Mouse (Mus musculus): ENCODE results near the gene Sfxn2.
A peak's percentile ranks its signal among the peaks of the same experiment; 100 is the strongest.
"Not testable (repeated sequence)": the region's sequence is repeated elsewhere in the genome, so short reads cannot be mapped to it uniquely, and the experiment has no call there.

The Sfxn2 gene

DNA sequence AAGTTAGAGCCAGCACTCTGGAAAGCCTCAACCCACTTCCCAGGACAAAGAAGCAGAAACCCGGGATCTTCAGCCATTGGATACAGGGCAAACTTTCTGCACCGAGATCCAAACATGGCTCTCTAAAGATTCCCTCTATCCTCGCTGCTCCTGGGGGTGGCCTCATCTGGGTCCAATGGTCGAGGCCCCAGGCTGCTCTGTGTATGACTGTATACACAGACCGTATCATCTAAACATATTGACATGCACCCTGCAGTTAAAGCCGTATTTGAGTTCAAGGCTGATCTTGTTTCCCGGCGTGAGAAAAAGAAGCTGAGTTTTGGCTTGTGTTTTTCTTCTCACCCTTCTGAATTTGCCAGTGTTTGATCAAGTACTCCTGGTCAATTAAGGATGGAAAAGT is 30.4 kb upstream of the Sfxn2 start:
- DNase-seq (ENCODE audit: low read depth, low spot score) = no peak

DNA sequence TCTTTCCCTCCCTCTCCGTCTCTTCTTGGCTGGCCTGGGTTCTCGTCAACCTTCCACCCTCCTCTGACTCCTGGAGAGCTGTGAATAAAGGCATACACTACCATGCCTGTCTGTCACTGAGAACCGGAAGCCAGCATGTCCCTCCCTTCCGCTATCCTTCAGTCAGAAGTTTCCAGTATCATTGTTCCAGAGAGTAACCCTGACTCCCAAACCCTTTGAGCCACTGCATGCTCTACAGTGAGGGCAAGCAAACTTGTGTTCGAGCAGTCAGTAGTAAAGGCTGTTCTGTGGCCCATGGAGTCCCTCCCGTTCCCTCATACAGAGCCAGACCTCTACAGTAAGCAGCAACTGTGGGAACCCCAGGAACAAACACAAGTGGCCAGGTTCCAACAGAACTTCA is 25.6 kb upstream of the Sfxn2 start:
- no peak for DNase-seq (ENCODE audit: low read depth, low spot score)

DNA sequence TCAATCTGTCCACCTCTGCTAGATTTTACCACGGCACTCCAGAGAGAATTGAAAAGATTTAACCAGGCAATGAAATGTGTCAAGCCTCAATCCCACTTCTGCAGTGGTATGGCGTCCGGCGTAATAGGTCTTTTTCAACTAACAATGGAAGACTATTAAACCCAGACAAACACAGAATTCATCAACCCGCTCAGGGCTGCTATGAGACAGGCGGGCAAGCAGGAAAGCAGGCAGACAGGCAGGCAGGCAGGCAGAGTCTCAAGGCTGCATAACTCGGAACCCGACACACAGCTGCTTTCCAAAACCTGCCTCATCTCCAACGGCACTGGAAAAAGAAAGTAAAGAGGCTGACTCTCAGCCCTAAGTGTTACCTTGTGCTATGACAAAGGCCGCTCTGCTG is 25.1 kb upstream of the Sfxn2 start:
- no peak for DNase-seq (ENCODE audit: low read depth, low spot score)

DNA sequence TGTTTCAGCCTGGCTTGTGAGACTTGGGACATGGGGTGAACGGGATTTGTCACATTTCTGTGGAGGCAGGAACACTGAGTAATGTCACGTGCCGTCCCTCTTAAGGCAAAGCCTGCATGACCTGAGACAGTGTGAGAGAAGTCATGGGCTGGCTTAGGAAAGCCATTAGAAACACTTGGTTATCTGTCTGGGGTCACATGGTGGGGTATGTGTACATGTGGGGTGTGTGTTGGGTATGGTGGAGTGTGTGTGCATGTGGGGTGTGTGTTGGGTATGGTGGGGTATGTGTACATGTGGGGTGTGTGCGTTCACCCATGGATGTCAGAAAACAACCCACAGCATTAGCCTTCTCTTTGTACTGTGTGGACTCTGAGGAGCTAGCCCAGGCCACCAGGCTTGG is 22.8 kb upstream of the Sfxn2 start:
- DNase-seq (ENCODE audit: low read depth, low spot score) = no peak

DNA sequence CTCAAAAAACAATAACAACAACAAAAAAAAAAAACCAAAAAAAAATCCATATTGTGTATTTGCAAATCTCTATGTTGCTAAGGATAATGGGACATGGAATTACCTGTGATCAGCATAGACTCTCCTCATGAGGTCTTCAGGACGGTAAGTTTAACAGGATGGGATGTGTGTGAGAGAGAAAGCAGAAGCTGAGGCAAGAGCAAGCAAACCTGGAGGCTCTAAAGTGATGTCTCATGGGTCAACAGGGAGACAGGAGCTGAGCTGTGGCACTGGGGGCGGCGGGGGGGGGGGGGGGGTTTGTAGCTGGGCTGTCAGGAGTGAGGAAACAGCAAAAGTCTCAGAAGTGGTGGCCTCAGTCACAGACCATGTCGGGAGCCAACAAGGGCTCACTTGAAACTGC is 20.7 kb upstream of the Sfxn2 start:
- no peak for DNase-seq (ENCODE audit: low read depth, low spot score)

DNA sequence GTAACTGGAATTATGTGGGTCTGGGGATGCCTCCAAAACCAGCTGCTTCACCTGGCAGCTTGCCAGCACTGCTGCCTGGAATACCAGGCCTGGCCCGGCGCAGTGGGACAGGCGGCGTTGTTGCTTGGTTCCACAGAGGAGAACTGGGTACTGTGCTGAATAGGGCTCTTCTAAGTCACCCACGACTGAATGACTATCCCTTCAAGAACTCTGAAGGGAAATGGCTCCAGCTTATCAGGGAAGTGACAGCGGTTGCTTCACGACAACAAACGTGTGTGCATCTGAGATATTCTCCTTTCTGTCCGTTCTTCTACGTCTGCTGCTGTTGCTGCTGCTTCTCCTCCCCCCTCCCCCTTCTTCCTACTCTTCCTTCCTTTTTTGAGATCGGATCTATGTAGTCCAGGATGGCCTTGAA is 19.6 kb upstream of the Sfxn2 start:
- no peak for DNase-seq (ENCODE audit: low read depth, low spot score)

DNA sequence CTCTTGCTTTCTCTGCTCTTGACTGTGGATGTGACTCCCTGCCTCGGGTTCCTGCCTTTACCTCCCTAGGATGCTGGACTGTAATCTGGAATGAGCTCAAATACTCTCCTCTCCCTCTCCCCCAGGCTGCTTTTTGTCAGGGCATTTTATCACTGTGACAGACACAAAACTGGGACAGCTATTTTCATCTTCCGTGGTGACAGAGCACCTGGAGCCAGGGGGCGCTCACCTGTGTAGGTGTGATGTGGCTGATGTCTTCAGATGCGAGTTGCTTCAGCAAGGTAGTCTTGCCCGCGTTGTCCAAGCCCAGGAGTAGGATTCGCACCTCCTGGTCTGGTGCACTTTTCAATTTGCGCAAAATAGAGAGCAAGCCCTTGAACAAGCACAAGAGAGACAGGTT is 15.2 kb upstream of the Sfxn2 start:
- no peak for DNase-seq (ENCODE audit: low read depth, low spot score)

DNA sequence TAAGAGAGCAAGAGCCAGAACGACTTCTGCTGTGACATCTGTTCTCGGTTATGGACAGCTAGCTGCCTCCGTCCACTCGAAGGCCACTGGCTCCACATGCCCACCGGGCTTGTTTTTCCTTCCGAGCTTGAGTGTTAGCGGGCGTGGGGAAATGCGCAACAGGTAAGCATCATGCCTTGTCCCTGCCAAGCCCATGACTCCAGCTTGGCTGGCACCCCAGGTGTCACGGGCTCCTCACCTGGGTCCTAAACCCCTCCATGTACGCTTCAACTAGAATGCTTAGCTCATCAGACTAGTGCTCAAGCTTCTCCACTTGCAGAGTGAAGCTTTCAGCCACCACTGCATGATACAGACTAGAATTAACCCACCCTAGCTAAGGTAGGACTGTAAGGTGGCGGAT is 14.5 kb upstream of the Sfxn2 start:
- DNase-seq (ENCODE audit: low read depth, low spot score) = no peak

DNA sequence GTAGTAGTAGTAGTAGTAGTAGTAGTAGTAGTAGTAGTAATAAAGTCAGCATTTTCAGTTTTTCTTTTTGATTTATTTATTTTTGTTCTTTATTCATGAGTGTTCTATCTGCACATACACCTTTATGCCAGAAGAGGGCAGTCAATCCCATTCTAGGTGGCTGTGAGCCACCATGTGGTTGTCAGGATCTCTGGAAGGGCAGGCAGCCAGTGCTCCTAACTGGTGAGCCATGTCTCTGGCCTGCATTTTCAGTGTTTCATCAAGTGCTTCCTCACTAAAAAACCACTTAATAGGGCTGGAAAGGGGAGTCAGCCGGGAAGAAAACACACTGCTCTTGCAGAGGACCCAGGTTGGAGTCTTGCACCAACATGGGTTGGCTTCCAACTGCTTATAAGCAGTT is 11.0 kb upstream of the Sfxn2 start:
- DNase-seq (ENCODE audit: low read depth, low spot score) = peak; percentile 67

DNA sequence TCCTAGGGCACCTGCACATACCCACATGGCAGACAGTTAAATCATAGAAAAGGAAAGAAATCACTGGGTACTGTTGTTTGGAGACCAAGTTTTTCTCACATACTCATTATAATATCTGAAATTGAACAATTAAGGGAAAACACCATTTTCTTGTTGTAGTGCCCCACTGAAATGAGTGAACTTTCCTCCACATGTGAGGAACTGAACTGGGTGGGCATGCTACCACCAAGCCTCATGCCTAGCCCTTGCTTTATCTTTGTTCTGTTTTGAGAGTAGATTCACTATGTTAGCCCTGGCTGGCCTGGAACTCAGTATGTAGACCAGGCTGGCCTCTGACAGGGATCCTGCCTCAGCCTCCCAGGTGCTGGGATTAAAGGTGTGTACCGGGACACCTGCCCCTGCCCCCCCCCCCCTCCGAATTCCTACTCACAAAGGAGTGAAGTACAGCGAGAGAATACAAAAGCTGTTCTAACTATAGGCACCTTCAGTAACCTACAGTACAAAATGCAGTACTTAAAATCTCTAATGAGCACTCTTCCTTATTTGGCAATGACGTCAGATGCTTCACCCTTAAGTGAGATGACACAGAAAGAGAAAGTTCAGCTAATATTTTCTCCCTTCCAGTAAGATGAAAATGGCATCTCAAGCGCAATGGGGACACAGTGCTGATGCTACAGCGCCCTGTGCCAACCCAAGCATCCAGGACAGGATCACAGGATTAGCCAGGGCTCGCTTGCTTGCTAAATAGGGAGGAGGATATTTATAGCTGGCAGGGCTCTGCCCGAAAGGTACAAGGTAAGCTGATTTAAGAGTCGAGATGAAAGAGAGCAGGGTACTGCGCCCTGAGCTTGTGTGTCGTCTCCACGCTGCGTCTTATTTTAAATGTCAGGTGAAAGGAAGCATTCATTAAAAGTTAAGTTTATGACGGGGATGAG is 10.3 kb upstream of the Sfxn2 start:
- DNase-seq (ENCODE audit: low read depth, low spot score) = no peak

DNA sequence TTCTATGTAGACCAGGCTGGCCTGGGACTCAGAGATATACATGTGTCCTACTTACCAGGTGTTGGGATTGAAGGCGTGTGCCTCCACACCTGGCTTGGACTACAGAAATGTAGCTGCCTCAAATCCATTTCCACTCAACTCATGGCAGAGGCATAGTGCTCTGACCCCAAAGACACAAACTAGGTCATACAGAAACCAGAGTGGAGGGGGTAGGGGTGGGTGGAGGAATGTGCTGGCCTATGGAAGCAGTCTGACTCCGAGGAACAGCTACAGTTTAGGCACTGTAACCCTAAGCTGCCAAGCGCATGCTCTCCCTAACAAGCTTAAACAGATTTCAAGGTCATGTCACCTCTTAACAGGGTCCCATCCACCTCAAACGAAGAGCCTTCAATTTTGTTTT is 9.6 kb upstream of the Sfxn2 start:
- DNase-seq (ENCODE audit: low read depth, low spot score) = no peak

DNA sequence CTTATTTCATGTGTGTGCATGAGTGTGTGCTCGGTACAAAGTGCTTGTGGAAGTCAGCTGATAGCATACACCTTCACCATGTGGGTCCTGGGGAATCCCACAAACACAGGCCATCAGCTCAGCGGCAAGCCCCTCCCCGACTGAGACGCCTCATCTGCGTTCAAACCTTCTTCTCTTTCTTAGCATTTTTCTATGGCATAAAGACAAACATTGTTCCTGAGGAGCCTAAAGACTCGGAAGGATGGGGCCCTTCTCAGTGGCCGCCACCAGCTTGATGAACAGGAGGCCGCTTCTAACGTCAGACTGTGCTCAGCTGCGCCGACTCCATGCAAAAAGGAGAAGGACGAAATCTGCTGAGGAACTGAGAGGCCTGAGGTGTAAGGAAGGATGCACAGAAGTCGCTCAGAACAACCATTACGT is 9.1 kb upstream of the Sfxn2 start:
- DNase-seq (ENCODE audit: low read depth, low spot score) = no peak

DNA sequence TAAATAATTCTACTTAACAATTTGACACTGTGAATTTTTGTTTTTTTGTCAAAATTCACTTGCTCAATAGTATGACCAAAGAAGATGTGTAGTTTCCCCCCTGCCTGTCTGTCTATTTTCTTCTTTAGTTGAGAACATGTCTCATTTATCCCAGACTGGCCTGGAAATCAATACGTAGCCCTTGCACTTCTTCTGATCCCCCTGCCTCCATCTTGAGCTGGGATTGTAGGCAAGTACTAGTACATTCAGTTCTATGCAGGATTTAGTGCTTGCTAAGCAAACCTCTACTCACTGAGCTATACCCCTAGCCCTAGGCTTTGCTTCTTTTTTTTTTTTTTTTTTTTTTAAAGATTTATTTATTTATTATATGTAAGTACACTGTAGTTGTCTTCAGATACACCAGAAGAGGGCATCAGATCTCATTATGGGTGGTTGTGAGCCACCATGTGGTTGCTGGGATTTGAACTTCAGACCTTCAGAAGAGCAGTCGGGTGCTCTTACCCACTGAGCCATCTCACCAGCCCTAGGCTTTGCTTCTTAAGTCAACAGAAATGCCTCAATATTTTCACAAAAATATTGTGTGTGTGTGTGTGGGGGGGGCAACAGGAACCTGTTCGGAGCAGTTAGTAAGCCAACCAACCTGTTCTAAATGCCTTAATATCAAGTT is 1.8 kb upstream of the Sfxn2 start:
- DNase-seq (ENCODE audit: low read depth, low spot score) = not testable (repeated sequence)

DNA sequence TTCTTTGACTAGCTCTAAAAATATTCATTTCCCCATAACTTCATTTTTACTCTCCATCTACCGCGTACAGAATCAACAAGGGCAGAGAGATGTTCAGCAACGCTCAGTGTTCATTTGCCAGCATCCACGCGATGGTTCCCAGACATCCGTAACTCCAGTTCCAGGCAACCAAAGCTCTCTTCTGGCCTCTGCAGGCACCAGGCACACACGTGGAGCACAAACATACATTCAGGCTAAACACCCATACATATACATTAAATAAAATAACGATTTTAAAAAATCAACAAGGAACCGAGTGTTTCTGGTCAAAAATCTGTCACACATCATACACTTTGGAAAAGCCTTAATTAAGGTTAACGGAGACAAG is 1.3 kb upstream of the Sfxn2 start:
- no peak for DNase-seq (ENCODE audit: low read depth, low spot score)

DNA sequence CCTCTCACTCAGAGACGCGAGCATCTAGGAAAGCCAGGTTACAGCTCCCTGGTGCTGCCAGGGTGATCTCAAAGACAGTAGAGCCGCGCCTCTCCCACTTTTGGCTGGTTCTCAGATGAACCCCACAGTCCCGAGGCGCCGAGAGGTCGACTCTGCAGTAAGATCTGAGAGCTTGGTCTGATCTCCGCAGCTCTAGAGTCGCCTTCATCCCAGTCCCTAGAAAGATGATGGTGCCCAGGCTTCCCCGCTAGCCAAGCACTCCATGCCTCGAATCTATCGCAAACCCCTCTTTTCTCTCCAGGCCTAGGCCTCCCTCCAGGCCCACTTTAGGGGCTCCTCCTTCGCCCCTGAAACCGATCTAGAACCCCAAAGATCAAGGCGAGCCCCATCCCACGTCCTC is 617 bp upstream of the Sfxn2 start:
- no peak for DNase-seq (ENCODE audit: low read depth, low spot score)

DNA sequence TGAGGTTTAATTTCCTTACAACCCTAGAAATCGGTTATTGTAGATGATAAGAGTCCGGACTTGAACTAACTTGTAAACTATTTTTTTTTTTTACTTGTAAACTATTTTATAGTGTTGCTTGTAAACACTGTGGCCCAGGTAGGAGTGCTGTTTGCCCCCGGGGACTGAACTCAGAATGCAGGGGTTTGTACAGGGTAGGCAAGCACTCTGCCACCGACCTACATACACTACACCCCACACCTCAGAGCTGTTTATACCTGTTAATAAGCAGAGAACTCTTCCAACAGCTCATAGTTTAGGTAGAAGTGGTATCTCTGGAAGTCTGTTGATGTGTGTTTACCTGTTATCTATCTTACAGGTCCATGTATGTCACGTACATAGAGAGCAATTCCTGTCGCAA is 825 bp downstream of the Sfxn2 start:
- DNase-seq (ENCODE audit: low read depth, low spot score) = no peak

DNA sequence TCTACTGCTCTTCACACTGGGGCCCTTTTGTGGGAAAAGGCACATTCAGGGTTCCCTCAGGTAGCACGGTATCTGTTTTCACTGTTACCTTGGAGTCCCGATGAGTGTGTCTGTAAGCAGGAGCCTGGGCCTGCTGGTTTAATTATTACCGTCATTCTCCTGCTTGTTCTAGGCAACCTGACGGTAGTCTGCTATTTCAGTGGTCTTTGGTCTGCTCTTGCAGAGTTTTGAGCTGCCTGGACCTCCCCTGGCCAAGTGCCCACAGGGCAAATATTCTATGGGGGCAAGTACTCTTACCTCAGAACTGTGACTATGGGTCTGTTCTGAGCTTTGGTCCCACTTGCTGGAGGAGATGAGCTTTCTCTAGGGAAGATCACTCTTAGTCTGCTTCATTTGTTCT is 2.0 kb downstream of the Sfxn2 start:
- no peak for DNase-seq (ENCODE audit: low read depth, low spot score)

DNA sequence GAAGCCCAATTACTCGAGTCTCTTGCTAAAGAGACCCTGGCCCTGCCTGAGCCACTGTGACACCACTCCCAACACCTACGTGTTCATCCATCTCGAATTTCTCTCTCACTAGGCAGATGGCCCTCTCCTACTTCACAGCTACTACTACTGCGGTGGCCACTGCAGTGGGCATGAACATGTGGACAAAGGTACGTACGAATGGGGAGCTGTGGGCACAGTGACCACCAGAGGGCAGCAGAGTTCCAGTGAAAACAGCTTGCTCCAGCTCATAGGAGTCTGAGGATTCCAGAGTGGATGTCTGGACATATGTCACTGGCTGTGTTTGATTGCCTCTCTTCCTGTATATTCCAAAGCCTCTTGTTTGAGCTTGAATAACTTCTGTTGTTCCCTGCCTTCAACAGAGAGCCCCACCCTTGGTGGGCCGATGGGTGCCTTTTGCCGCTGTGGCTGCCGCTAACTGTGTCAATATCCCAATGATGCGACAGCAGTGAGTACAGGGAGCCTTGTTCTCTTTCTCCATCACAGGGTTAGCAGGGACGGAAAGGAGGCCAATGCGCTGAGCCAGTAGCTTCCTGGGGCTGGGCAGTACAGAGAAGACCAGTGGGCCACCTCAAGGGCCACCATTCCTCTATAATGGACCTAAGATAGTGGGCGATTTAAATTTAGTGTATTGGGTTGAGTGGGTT is 14.8 kb downstream of the Sfxn2 start:
- DNase-seq (ENCODE audit: low read depth, low spot score) = peak; percentile 90

DNA sequence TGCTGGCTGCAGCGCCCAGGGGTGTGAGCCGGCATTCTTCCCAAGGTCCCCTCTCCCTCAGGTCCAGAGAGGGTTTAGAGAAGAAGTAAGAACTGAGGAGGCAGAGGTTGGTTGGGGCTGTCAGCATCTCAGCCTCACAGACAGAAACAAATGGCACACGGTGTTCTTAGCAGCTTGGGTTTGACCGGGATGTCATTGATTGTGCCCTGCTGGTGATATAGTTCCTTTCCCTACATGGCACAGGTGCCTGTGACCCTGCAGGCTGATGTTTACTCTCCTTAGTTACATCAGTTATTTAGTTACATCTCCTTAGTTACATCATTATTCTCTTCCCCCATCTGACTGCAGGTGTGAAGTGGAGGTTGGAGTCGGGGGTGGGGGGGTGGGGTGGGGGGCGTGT is 18.4 kb downstream of the Sfxn2 start:
- no peak for DNase-seq (ENCODE audit: low read depth, low spot score)

DNA sequence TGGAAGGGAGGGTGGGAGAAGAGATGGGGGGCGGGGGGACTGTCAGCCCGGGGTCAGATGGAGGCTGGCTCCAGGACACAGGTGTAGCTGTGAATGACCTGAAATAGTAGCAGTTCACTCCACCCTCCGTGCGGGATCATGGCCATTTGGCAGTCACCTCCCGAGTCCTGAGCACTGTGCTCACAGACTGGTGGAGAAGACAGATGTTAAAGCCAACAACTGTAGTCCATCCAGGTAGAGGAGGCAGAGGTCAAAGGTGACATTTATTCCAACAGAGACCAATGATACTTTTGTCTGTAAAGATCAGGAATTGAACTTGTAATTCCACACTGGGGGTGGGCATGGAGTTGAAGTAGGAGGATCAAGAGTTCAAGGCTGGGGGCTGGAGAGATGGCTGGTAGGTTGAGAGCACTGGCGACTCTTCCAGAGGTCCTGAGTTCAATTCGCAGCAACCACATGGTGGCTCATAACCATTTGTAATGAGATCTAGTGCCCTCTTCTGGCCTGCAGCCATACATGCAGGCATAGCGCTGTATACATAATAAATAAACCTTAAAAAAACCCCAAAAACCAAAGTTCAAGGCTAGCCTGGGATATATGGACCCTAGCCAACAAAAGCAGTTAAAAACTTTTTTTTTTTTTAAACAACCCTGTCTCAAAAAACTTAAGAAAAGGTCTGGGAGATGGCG is 19.7 kb downstream of the Sfxn2 start:
- no peak for DNase-seq (ENCODE audit: low read depth, low spot score)

DNA sequence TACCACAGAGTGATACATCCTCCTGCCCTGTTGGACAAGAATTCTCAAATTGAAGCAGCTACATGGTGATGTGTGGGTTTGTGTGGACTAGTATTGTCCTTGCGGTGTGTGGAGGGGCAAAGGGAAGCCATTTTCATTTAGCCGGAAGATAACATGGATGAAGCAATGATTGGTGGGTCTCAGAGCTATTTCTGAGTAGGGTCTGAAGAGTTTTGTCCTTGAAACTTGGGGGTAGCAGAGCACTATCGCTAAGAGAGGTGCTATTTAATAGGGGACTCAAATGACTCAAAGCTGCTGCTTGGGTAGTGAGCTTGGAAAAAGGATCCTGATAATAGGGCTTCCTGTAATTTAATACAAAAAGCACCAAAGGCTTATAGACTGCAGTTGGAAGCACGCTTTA is 25.0 kb downstream of the Sfxn2 start:
- DNase-seq (ENCODE audit: low read depth, low spot score) = no peak

DNA sequence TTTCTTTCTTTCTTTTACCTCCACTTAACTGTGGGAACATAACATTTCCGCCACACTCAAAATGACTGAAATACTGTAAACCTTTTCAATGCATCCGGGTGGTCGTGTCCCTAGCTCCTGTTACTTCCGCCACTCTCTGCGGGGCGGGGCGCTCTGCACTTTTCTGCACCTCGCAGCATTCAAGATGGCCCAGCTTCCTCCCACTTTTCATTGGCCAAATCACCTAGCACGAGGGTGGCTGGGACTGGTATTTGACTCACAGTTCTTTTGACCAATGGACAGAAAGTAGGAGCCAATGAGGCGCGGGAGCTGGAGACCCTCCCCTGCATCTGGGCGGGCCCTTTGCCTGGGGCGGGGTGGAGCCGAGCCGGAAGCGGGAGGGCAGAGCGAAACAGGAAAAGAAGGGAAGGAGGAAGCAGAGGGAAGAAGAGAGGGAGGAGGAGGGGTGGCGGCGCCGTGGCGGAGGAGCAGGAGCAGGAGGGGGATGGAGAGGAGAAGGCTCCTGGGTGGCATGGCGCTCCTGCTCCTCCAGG is 25.6 kb downstream of the Sfxn2 start, which contains the start of gene Wbp1l:
Gene Wbp1l, plus strand, starts transcription at position 365 of the 533 bp plus-strand sequence.
- DNase-seq (ENCODE audit: low read depth, low spot score) = peak; percentile 98
